Mouse (Mus musculus) thymus, adult 2 months (tissue): ENCODE data around the gene Mypop. TPM values are rescaled to one million over a fixed set of nuclear protein-coding genes. Genes with fewer than 3 reads are reported as not detected.

ENCODE experiments used
- DNase-seq: peaks from one replicate; pipeline ENCODE4 v3.0.0; 2021
- H3K27ac ChIP-seq: fragments of 200-500 bp; 2 replicates; pipeline ENCODE4 v1.5.1; 2012; ENCODE audit warnings: low read length, control low read depth; ENCODE audit not compliant: control insufficient read depth, insufficient read depth
- H3K27me3 ChIP-seq: fragments of 200-500 bp; 2 replicates; pipeline ENCODE4 v1.6.1; 2012; ENCODE audit warnings: mild to moderate bottlenecking, low read length, moderate library complexity, mixed read lengths; ENCODE audit not compliant: control insufficient read depth, insufficient read depth
- H3K36me3 ChIP-seq: fragments of 200-500 bp; 2 replicates; pipeline ENCODE4 v1.6.1; 2012; ENCODE audit warnings: mild to moderate bottlenecking, low read length, moderate library complexity; ENCODE audit not compliant: control insufficient read depth, insufficient read depth
- H3K4me1 ChIP-seq: fragments of 200-500 bp; replicated peaks from 2 replicates; pipeline ENCODE4 v1.6.1; 2012; ENCODE audit warnings: low read length; ENCODE audit not compliant: control insufficient read depth, insufficient read depth
- H3K4me3 ChIP-seq: fragments of 200-500 bp; 2 replicates; pipeline ENCODE4 v1.5.1; 2012; ENCODE audit warnings: mild to moderate bottlenecking, low read length, control low read depth, moderate library complexity; ENCODE audit not compliant: control insufficient read depth, insufficient read depth
- CTCF ChIP-seq: fragments of 200-500 bp; IDR thresholded peaks from 2 replicates; pipeline ENCODE4 v1.5.1; 2012; ENCODE audit warnings: mild to moderate bottlenecking, control low read depth, low read length, moderate library complexity, borderline replicate concordance; ENCODE audit not compliant: control insufficient read depth, poor library complexity, insufficient read depth; ENCODE audit errors: extremely low read depth
- POLR2A ChIP-seq: fragments of 200-500 bp; IDR thresholded peaks from 2 replicates; pipeline ENCODE4 v1.6.1; 2012; ENCODE audit warnings: mild to moderate bottlenecking, low read length, control low read depth, moderate library complexity; ENCODE audit not compliant: control insufficient read depth, poor library complexity, insufficient read depth; ENCODE audit errors: extremely low read depth
- WGBS: fragments of 180-500 bp; shearing (Covaris S2); methylation state at CpG from one replicate; pipeline ENCODE4 v1.1.7; 2018; 5-methylcytosine and 5-hydroxymethylcytosine counted together
- polyA plus RNA-seq: library from polyadenylated mRNA; depleted of rRNA; stranded (reverse); fragments of >200 nt; gene quantifications from 2 replicates; pipeline ENCODE4 v1.2.3, GENCODE M21; 2012; rRNA removed

Gene Mypop
- 3.6 and 5.0 TPM in 2 replicates for polyA plus RNA-seq

- Histone ChIP-seq H3K27me3 (peaks cover 9% of the 10 kb centered on the region; the same call in 1 of the 2 replicates), H3K4me3 (peak within 1 kb of the TSS; percentile 19), H3K36me3 (peaks cover 9% of the 10 kb centered on the region), H3K4me1 (peaks cover 20% of the 10 kb centered on the region), H3K27ac (no peak within 1 kb of the TSS)
- peak; percentile 98 for DNase-seq
- under 1% methylated on average over 37 of the region's 37 CpGs for WGBS
- TF ChIP-seq CTCF (peak; percentile 43; the same call in 1 of the 2 replicates), POLR2A (peak; percentile 62; the same call in 1 of the 2 replicates)
Observed at GRCm38 (mm10) chr7:18990601-18991295, at the start of gene Mypop. TSS of gene Mypop (plus strand) at chr7:18991245.

GRCm38 (mm10) chr7:18942376-18942775 is 48.7 kb upstream of the Mypop start:
- no peak overlapping the region for H3K4me3 ChIP-seq
- H3K27me3 ChIP-seq = no peaks in the 10 kb centered on the region
- TF ChIP-seq POLR2A (no peak), CTCF (no peak)
- H3K4me1 ChIP-seq = no peaks in the 10 kb centered on the region
- DNase-seq = no peak
- 84% methylated on average over 1 of the region's 1 CpGs for WGBS
- H3K36me3 ChIP-seq = no peaks in the 10 kb centered on the region
- H3K27ac ChIP-seq = no peak overlapping the region

DNA sequence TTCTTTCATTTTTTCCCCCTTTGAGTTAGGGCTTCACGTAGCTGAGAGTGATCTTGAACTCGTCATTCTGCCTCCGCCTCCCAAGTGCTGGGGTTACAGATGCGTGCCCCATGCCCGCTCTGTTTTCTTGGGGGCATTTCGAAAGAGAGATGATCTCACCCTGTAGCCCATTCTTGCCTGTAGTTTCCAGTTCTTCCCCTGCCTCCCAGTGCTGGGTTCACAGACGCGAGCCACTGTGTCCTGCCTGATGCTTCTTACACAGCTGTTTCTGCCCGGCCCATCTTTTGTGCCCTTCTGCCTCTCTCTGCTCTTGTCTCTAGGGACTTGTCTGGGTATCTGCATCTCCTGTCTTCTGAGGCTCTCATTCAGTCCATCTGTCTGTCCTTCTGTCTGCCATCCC is 48.2 kb upstream of the Mypop start:
- WGBS = 86% methylated on average over 9 of the region's 9 CpGs
- Histone ChIP-seq H3K4me3 (no peak overlapping the region), H3K4me1 (no peaks in the 10 kb centered on the region), H3K36me3 (no peaks in the 10 kb centered on the region), H3K27ac (no peak overlapping the region), H3K27me3 (no peaks in the 10 kb centered on the region)
- no peak for TF ChIP-seq CTCF
- TF ChIP-seq POLR2A = no peak
- no peak for DNase-seq

DNA sequence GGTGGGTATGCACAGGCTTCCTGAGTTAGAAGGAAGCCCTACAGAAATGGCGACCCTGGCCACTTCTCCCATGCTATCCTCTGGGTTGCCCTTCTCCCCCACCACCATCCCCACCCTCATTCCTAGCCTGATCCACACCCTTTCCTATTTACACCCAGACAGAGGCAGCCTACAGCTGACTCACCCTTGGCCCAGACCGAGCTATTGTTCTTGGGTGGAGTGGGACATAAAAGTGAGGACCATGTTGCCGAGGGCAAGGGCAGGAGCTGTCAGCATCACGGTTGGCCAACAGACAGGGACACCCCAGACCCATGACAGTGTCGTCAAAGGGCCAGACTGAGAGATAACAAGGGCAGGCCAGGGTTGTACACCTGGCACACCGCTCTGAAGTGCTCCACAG is 42.9 kb upstream of the Mypop start:
- Histone ChIP-seq H3K27ac (no peak overlapping the region), H3K4me3 (no peak overlapping the region), H3K36me3 (no peaks in the 10 kb centered on the region), H3K27me3 (no peaks in the 10 kb centered on the region), H3K4me1 (peaks cover 2% of the 10 kb centered on the region)
- no peak for DNase-seq
- 73% methylated on average over 6 of the region's 6 CpGs for WGBS
- no peak for TF ChIP-seq POLR2A
- no peak for TF ChIP-seq CTCF

GRCm38 (mm10) chr7:18949781-18950522 is 41.1 kb upstream of the Mypop start:
- Histone ChIP-seq H3K4me3 (no peak overlapping the region), H3K27ac (no peak overlapping the region), H3K4me1 (peaks cover 2% of the 10 kb centered on the region), H3K27me3 (no peaks in the 10 kb centered on the region), H3K36me3 (no peaks in the 10 kb centered on the region)
- DNase-seq = no peak
- TF ChIP-seq CTCF (no peak), POLR2A (no peak)
- WGBS = 48% methylated on average over 12 of the region's 12 CpGs

DNA sequence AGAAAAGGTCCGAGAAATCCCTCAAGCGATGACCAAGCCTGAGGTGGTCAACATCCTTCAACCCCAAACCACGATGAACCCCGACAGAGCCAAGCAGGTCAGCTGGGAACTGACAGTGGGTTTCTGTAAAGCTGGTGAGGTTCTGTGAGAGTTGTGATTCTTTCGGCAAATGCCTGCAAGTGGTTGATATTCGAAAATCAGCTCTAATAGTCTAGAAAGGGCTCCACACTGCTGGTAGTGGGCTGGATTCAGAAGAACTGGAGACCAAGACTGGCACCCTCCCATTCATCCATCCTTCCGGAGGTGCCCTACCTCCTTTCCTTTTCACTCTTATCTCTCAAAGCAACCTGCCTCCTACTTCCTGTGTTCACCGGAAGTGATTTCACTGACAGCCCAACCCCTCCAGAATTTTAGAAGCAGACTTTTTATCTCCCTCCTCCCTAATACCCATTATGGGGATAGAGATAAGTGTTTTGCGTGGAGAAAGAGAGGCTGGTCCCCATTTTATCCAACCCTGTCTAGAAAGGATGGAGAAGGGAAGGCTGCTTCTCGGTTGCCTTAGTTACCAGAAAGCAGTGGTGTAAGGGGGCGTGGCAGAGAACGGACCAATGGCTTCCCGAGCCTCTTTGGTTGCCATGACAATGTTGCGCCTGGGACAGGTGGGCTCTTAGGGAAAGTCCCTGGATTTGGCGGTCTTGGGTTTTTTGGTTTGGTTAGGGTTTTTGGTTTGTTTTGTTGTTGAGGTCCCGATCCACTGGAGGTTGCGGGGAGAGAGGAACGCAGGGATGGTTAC is 40.3 kb upstream of the Mypop start:
- no peak for TF ChIP-seq CTCF
- WGBS = 15% methylated on average over 18 of the region's 18 CpGs
- H3K36me3 ChIP-seq = no peaks in the 10 kb centered on the region
- DNase-seq = no peak
- H3K27ac ChIP-seq = no peak overlapping the region
- H3K4me3 ChIP-seq = no peak overlapping the region
- no peaks in the 10 kb centered on the region; the same call in 1 of the 2 replicates for H3K27me3 ChIP-seq
- H3K4me1 ChIP-seq = peaks cover 2% of the 10 kb centered on the region
